13 mouse cellular contexts compared by ENCODE assay signal in genomic region chr7:116244302-116245165, GRCm38 (mm10).
A peak's percentile ranks its signal among the peaks of the same experiment; 100 is the strongest.
DNase-seq lines count a peak whose midpoint lies in the region; ATAC-seq and TF ChIP-seq lines count a peak whose summit lies in the region.
"Had no signal": no experiment of that assay in that cellular context is flagged by ENCODE, and none has a peak within 500 bp of the region (broad histone marks: within the 10 kb centered on the region; RNA-seq: fewer than 3 reads in every experiment).

No protein-coding gene starts in this region.

- 0 out of 2 replicates have a peak overlapping the region, but pooled peaks have one; percentile 0 for H3K9ac ChIP-seq in heart, embryonic 13.5 days
- no peak overlapping the region for H3K9ac ChIP-seq in lung, embryonic 14.5 days
- H3K9ac ChIP-seq: embryonic facial prominence, embryonic 13.5 days; neural tube, embryonic 12.5 days had no signal

- H3K36me3 ChIP-seq in heart, embryonic 13.5 days, result no peaks in the 10 kb centered on the region
- H3K36me3 ChIP-seq in lung, embryonic 14.5 days (ENCODE audit: insufficient read depth), result no peaks in the 10 kb centered on the region
- H3K36me3 ChIP-seq in G1E (replicated peaks), result peaks cover 14% of the 10 kb centered on the region
- H3K36me3 ChIP-seq: embryonic facial prominence, embryonic 13.5 days; neural tube, embryonic 12.5 days had no signal

- intact Hi-C loops in heart, postnatal 10 days (cut with DNase I), result loop anchor here (5.0 kb wide), 1 partner anchor 363 kb away; no protein-coding TSS in a partner anchor

- 17% methylated on average over 7 of the region's 7 CpGs for WGBS in heart, embryonic 13.5 days
- WGBS in lung, embryonic 14.5 days, result 31% methylated on average over 7 of the region's 7 CpGs

- H3K4me3 ChIP-seq in heart, embryonic 13.5 days, result no peak overlapping the region
- H3K4me3 ChIP-seq in lung, embryonic 14.5 days (ENCODE audit: low read depth, low read length), result no peak overlapping the region
- no peak overlapping the region for H3K4me3 ChIP-seq in G1E (ENCODE audit: low read depth, low read length)
- H3K4me3 ChIP-seq: embryonic facial prominence, embryonic 13.5 days; neural tube, embryonic 12.5 days had no signal

- TF ChIP-seq CTCF in lung, embryonic 14.5 days (IDR thresholded peaks at IDR 0.05; ENCODE audit: low read depth), result peak; percentile 48
- TF ChIP-seq CTCF in G1E (IDR thresholded peaks at IDR 0.05; ENCODE audit: low read depth, low read length), result 0 out of 2 replicates have a peak, but pooled peaks have one; percentile 16

- ATAC-seq in heart, embryonic 13.5 days (ENCODE audit: extremely low read depth, insufficient number of reproducible peaks, low FRiP score, low TSS enrichment), result peak; percentile 32; the same call in 1 of the 2 replicates
- ATAC-seq in lung, embryonic 14.5 days (ENCODE audit: insufficient read depth), result no peak
- ATAC-seq in G1E (ENCODE audit: extremely low read depth, insufficient number of reproducible peaks, low FRiP score, poor library complexity, severe bottlenecking), result no peak

- H3K9me3 ChIP-seq in heart, embryonic 13.5 days, result no peaks in the 10 kb centered on the region
- no peaks in the 10 kb centered on the region for H3K9me3 ChIP-seq in lung, embryonic 14.5 days (ENCODE audit: low read depth, low read length)
- H3K9me3 ChIP-seq in G1E (replicated peaks), result no peaks in the 10 kb centered on the region
- H3K9me3 ChIP-seq: neural tube, embryonic 12.5 days had no signal

- peak overlapping the region; percentile 29; the same call in 1 of the 2 replicates for H3K4me2 ChIP-seq in heart, embryonic 13.5 days
- H3K4me2 ChIP-seq in lung, embryonic 14.5 days, result no peak overlapping the region
- H3K4me2 ChIP-seq: embryonic facial prominence, embryonic 13.5 days; neural tube, embryonic 12.5 days had no signal

- H3K4me1 ChIP-seq in heart, embryonic 13.5 days, result peaks cover 62% of the 10 kb centered on the region
- H3K4me1 ChIP-seq in lung, embryonic 14.5 days (ENCODE audit: insufficient read depth), result peaks cover 11% of the 10 kb centered on the region; the same call in 1 of the 2 replicates
- peaks cover 14% of the 10 kb centered on the region for H3K4me1 ChIP-seq in G1E (ENCODE audit: insufficient read depth, low read depth, low read length)

- H3K27ac ChIP-seq in heart, embryonic 13.5 days (replicated peaks), result peak overlapping the region; percentile 84
- H3K27ac ChIP-seq in lung, embryonic 14.5 days (ENCODE audit: low read depth), result no peak overlapping the region
- H3K27ac ChIP-seq: embryonic facial prominence, embryonic 13.5 days; neural tube, embryonic 12.5 days had no signal

- H3K27me3 ChIP-seq in heart, embryonic 13.5 days (replicated peaks), result no peaks in the 10 kb centered on the region
- no peaks in the 10 kb centered on the region for H3K27me3 ChIP-seq in lung, embryonic 14.5 days (ENCODE audit: insufficient read depth, low read length)
- H3K27me3 ChIP-seq in G1E (ENCODE audit: insufficient read depth, low read length), result no peaks in the 10 kb centered on the region
- H3K27me3 ChIP-seq: neural tube, embryonic 12.5 days had no signal

- no peak for DNase-seq in heart, postnatal 10 days
- DNase-seq in lung, embryonic 14.5 days, result peak; percentile 57
- DNase-seq in lung, postnatal 10 days, result no peak
- DNase-seq in G1E (ENCODE audit: low spot score), result no peak
- DNase-seq in embryo, embryonic 9.5 days (ENCODE audit: extremely low spot score), result peak; percentile 55
- no peak for DNase-seq in adrenal gland, postnatal 36 days
- no peak for DNase-seq in right cerebral cortex, postnatal 25 days
- DNase-seq: kidney, adult 18-20 months; spleen, adult 18-20 months; thymus, postnatal 4 days had no signal

Comparison
In these comparisons a context has a peak if more than half of its experiments do, and no peak if none do; other contexts are left out.
1. DNase-seq: peak in lung, embryonic 14.5 days (single experiment) and embryo, embryonic 9.5 days (single experiment); none in heart, postnatal 10 days (0 of 2), lung, postnatal 10 days (single experiment), G1E (single experiment), adrenal gland, postnatal 36 days (0 of 2) and right cerebral cortex, postnatal 25 days (single experiment).